Mouse (Mus musculus): Measurements from ENCODE around the gene Ankrd34a.

Ankrd34a gene

GRCm38 (mm10) chr3:96581771-96582515, 14.5 kb upstream of the Ankrd34a start:
- no peaks in the 10 kb centered on the region for H3K36me3 ChIP-seq (ENCODE audit: control insufficient read depth, insufficient read depth, low read length, poor library complexity, severe bottlenecking)
- DNase-seq (ENCODE audit: low read depth, low spot score), result no peak
- no peaks in the 10 kb centered on the region for H3K27me3 ChIP-seq (ENCODE audit: control insufficient read depth, insufficient read depth, low read length, poor library complexity, severe bottlenecking)

GRCm38 (mm10) chr3:96583386-96583785, 13.1 kb upstream of the Ankrd34a start:
- no peak for DNase-seq (ENCODE audit: low read depth, low spot score)
- Histone ChIP-seq H3K27me3 (ENCODE audit: control insufficient read depth, insufficient read depth, low read length, poor library complexity, severe bottlenecking) (no peaks in the 10 kb centered on the region), H3K36me3 (ENCODE audit: control insufficient read depth, insufficient read depth, low read length, poor library complexity, severe bottlenecking) (no peaks in the 10 kb centered on the region)

GRCm38 (mm10) chr3:96590657-96591056, 5.8 kb upstream of the Ankrd34a start:
- Histone ChIP-seq H3K36me3 (ENCODE audit: control insufficient read depth, insufficient read depth, low read length, poor library complexity, severe bottlenecking) (no peaks in the 10 kb centered on the region), H3K27me3 (ENCODE audit: control insufficient read depth, insufficient read depth, low read length, poor library complexity, severe bottlenecking) (no peaks in the 10 kb centered on the region)
- DNase-seq (ENCODE audit: low read depth, low spot score), result no peak

GRCm38 (mm10) chr3:96593374-96593773, 3.1 kb upstream of the Ankrd34a start:
- no peaks in the 10 kb centered on the region for H3K36me3 ChIP-seq (ENCODE audit: control insufficient read depth, insufficient read depth, low read length, poor library complexity, severe bottlenecking)
- no peaks in the 10 kb centered on the region; the same call in 1 of the 2 replicates for H3K27me3 ChIP-seq (ENCODE audit: control insufficient read depth, insufficient read depth, low read length, poor library complexity, severe bottlenecking)
- peak; percentile 56 for DNase-seq (ENCODE audit: low read depth, low spot score)

- Histone ChIP-seq H3K36me3 (ENCODE audit: control insufficient read depth, insufficient read depth, low read length, poor library complexity, severe bottlenecking) (no peaks in the 10 kb centered on the region), H3K27me3 (ENCODE audit: control insufficient read depth, insufficient read depth, low read length, poor library complexity, severe bottlenecking) (no peaks in the 10 kb centered on the region; the same call in 1 of the 2 replicates)
- DNase-seq (ENCODE audit: low read depth, low spot score), result peak; percentile 94
Measured at GRCm38 (mm10) chr3:96593790-96594560, 2.5 kb upstream of the Ankrd34a start, which contains the start of gene Polr3gl. Gene Polr3gl, minus strand, starts transcription at chr3:96594181.

- no peaks in the 10 kb centered on the region; the same call in none of the 2 replicates for H3K27me3 ChIP-seq (ENCODE audit: control insufficient read depth, insufficient read depth, low read length, poor library complexity, severe bottlenecking)
Measured at GRCm38 (mm10) chr3:96594851-96595250, 1.6 kb upstream of the Ankrd34a start.

GRCm38 (mm10) chr3:96595661-96596060, 775 bp upstream of the Ankrd34a start:
- no peaks in the 10 kb centered on the region; the same call in none of the 2 replicates for H3K27me3 ChIP-seq (ENCODE audit: control insufficient read depth, insufficient read depth, low read length, poor library complexity, severe bottlenecking)
- no peak for DNase-seq (ENCODE audit: low read depth, low spot score)
- H3K36me3 ChIP-seq (ENCODE audit: control insufficient read depth, insufficient read depth, low read length, poor library complexity, severe bottlenecking), result no peaks in the 10 kb centered on the region

More at GRCm38 (mm10) chr3:96594851-96595250, 1.6 kb upstream of the Ankrd34a start:
- H3K36me3 ChIP-seq (ENCODE audit: control insufficient read depth, insufficient read depth, low read length, poor library complexity, severe bottlenecking), result no peaks in the 10 kb centered on the region
- no peak for DNase-seq (ENCODE audit: low read depth, low spot score)

- Histone ChIP-seq H3K27me3 (ENCODE audit: control insufficient read depth, insufficient read depth, low read length, poor library complexity, severe bottlenecking) (no peaks in the 10 kb centered on the region; the same call in none of the 2 replicates), H3K36me3 (ENCODE audit: control insufficient read depth, insufficient read depth, low read length, poor library complexity, severe bottlenecking) (no peaks in the 10 kb centered on the region)
- no peak for DNase-seq (ENCODE audit: low read depth, low spot score)
Measured at GRCm38 (mm10) chr3:96596855-96597254, 419 bp downstream of the Ankrd34a start.

GRCm38 (mm10) chr3:96597435-96597891, 1.0 kb downstream of the Ankrd34a start:
- no peak for DNase-seq (ENCODE audit: low read depth, low spot score)
- H3K36me3 ChIP-seq (ENCODE audit: control insufficient read depth, insufficient read depth, low read length, poor library complexity, severe bottlenecking), result no peaks in the 10 kb centered on the region
- no peaks in the 10 kb centered on the region; the same call in none of the 2 replicates for H3K27me3 ChIP-seq (ENCODE audit: control insufficient read depth, insufficient read depth, low read length, poor library complexity, severe bottlenecking)

GRCm38 (mm10) chr3:96598156-96599068, 2.0 kb downstream of the Ankrd34a start:
- DNase-seq (ENCODE audit: low read depth, low spot score), result no peak
- Histone ChIP-seq H3K27me3 (ENCODE audit: control insufficient read depth, insufficient read depth, low read length, poor library complexity, severe bottlenecking) (no peaks in the 10 kb centered on the region; the same call in none of the 2 replicates), H3K36me3 (ENCODE audit: control insufficient read depth, insufficient read depth, low read length, poor library complexity, severe bottlenecking) (no peaks in the 10 kb centered on the region)

GRCm38 (mm10) chr3:96599069-96599393, 2.6 kb downstream of the Ankrd34a start:
- DNase-seq (ENCODE audit: low read depth, low spot score), result no peak

GRCm38 (mm10) chr3:96599411-96599810, 3.0 kb downstream of the Ankrd34a start:
- no peaks in the 10 kb centered on the region for H3K36me3 ChIP-seq (ENCODE audit: control insufficient read depth, insufficient read depth, low read length, poor library complexity, severe bottlenecking)
- DNase-seq (ENCODE audit: low read depth, low spot score), result no peak
- H3K27me3 ChIP-seq (ENCODE audit: control insufficient read depth, insufficient read depth, low read length, poor library complexity, severe bottlenecking), result no peaks in the 10 kb centered on the region; the same call in none of the 2 replicates

More at GRCm38 (mm10) chr3:96599069-96599393, 2.6 kb downstream of the Ankrd34a start:
- Histone ChIP-seq H3K27me3 (ENCODE audit: control insufficient read depth, insufficient read depth, low read length, poor library complexity, severe bottlenecking) (no peaks in the 10 kb centered on the region; the same call in none of the 2 replicates), H3K36me3 (ENCODE audit: control insufficient read depth, insufficient read depth, low read length, poor library complexity, severe bottlenecking) (no peaks in the 10 kb centered on the region)

- DNase-seq (ENCODE audit: low read depth, low spot score), result peak; percentile 88
- Histone ChIP-seq H3K27me3 (ENCODE audit: control insufficient read depth, insufficient read depth, low read length, poor library complexity, severe bottlenecking) (no peaks in the 10 kb centered on the region; the same call in none of the 2 replicates), H3K36me3 (ENCODE audit: control insufficient read depth, insufficient read depth, low read length, poor library complexity, severe bottlenecking) (no peaks in the 10 kb centered on the region)
Measured at GRCm38 (mm10) chr3:96600639-96601250, 4.3 kb downstream of the Ankrd34a start, which contains the start of gene Lix1l. Gene Lix1l, plus strand, starts transcription at chr3:96601149.

All from splenic B cell, adult 2 months (primary cell).